Mouse (Mus musculus) embryonic facial prominence, embryonic 14.5 days (tissue): ENCODE measurements around the gene Uckl1. TPM values are rescaled to one million over a fixed set of nuclear protein-coding genes. Genes with fewer than 3 reads are reported as not detected.

Experiments used
- ATAC-seq: fragments of 200-750 bp; cut with Nextera tagmentation; 2 replicates; pipeline ENCODE4 v1.8.0; 2017; ENCODE audit warnings: low read depth, moderate number of reproducible peaks, moderate TSS enrichment
- DNase-seq: peaks from one replicate; pipeline ENCODE4 v3.0.0-alpha.2; 2015; ENCODE audit warnings: low spot score
- H3K27ac ChIP-seq: fragments of 300-500 bp; sonication (generic); replicated peaks from 2 replicates; pipeline ENCODE4 v1.5.1; 2014; ENCODE audit warnings: low read depth, mild to moderate bottlenecking, low read length, moderate library complexity
- H3K27me3 ChIP-seq: fragments of 300-500 bp; sonication (generic); replicated peaks from 2 replicates; pipeline ENCODE4 v1.6.1; 2014; ENCODE audit warnings: low read length; ENCODE audit not compliant: control insufficient read depth, insufficient read depth
- H3K36me3 ChIP-seq: fragments of 300-500 bp; sonication (generic); 2 replicates; pipeline ENCODE4 v1.6.1; 2014; ENCODE audit warnings: low read length, mixed read lengths; ENCODE audit not compliant: control insufficient read depth, insufficient read depth
- H3K4me1 ChIP-seq: fragments of 300-500 bp; sonication (generic); 2 replicates; pipeline ENCODE4 v1.6.1; 2014; ENCODE audit warnings: antibody characterized with exemption, low read length; ENCODE audit not compliant: control insufficient read depth, insufficient read depth
- H3K4me2 ChIP-seq: fragments of 300-500 bp; sonication (generic); 2 replicates; pipeline ENCODE4 v1.6.1; 2014; ENCODE audit warnings: low read depth, mild to moderate bottlenecking, low read length, moderate library complexity, mixed read lengths
- H3K4me3 ChIP-seq: fragments of 300-500 bp; sonication (generic); 2 replicates; pipeline ENCODE4 v1.5.1; 2014; ENCODE audit warnings: low read depth, mild to moderate bottlenecking, low read length
- H3K9ac ChIP-seq: fragments of 300-500 bp; sonication (generic); 2 replicates; pipeline ENCODE4 v1.6.1; 2014; ENCODE audit warnings: low read depth, mild to moderate bottlenecking, low read length, moderate library complexity, mixed read lengths
- H3K9me3 ChIP-seq: fragments of 300-500 bp; sonication (generic); 2 replicates; pipeline ENCODE4 v1.6.1; 2016; ENCODE audit warnings: low read length; ENCODE audit not compliant: control insufficient read depth
- WGBS: fragments of 180-500 bp; shearing (Covaris S2); extraction: QIAGEN DNeasy Blood & Tissue Kit; methylation state at CpG from one replicate; pipeline ENCODE4 v1.1.7; 2014; 5-methylcytosine and 5-hydroxymethylcytosine counted together
- polyA plus RNA-seq: library from polyadenylated mRNA; unstranded; fragments of >200 nt; fragmentation: Nextera tagmentation; extraction: Ambion mirVana; gene quantifications from 2 replicates; pipeline ENCODE4 v1.2.1, GENCODE M21; 2014

The Uckl1 gene
- polyA plus RNA-seq, 1 experiment from 2014 or later = 45.2 TPM

- H3K36me3 ChIP-seq = peaks cover 81% of the 10 kb centered on the region
- peak; percentile 11 for DNase-seq
- H3K4me1 ChIP-seq = no peaks in the 10 kb centered on the region
- no peaks in the 10 kb centered on the region for H3K27me3 ChIP-seq
- H3K4me3 ChIP-seq = no peak overlapping the region
- peak; percentile 53; the same call in 1 of the 2 replicates for ATAC-seq
- WGBS = 85% methylated on average over 5 of the region's 5 CpGs
- H3K9ac ChIP-seq = no peak overlapping the region
- no peaks in the 10 kb centered on the region for H3K9me3 ChIP-seq
- H3K27ac ChIP-seq = no peak overlapping the region
- no peak overlapping the region for H3K4me2 ChIP-seq
Observed at GRCm38 (mm10) chr2:181548682-181549081, 36.0 kb downstream of the Uckl1 start.

GRCm38 (mm10) chr2:181548227-181548626 lies 36.5 kb downstream of the Uckl1 start:
- H3K4me2 ChIP-seq = no peak overlapping the region
- H3K36me3 ChIP-seq = peaks cover 76% of the 10 kb centered on the region
- no peaks in the 10 kb centered on the region for H3K27me3 ChIP-seq
- no peak overlapping the region for H3K4me3 ChIP-seq
- 77% methylated on average over 1 of the region's 1 CpGs for WGBS
- DNase-seq (no peak), ATAC-seq (no peak)
- H3K9me3 ChIP-seq = no peaks in the 10 kb centered on the region
- no peaks in the 10 kb centered on the region for H3K4me1 ChIP-seq
- H3K27ac ChIP-seq = no peak overlapping the region
- no peak overlapping the region for H3K9ac ChIP-seq

- no peak overlapping the region for H3K27ac ChIP-seq
- peaks cover 60% of the 10 kb centered on the region for H3K36me3 ChIP-seq
- no peak for ATAC-seq
- H3K4me1 ChIP-seq = no peaks in the 10 kb centered on the region
- H3K4me3 ChIP-seq = no peak overlapping the region
- no peak overlapping the region for H3K4me2 ChIP-seq
- no peaks in the 10 kb centered on the region for H3K27me3 ChIP-seq
- WGBS = 98% methylated on average over 7 of the region's 7 CpGs
- H3K9ac ChIP-seq = no peak overlapping the region
- H3K9me3 ChIP-seq = no peaks in the 10 kb centered on the region
- no peak for DNase-seq
Observed at GRCm38 (mm10) chr2:181546142-181546541, 38.5 kb downstream of the Uckl1 start.

- H3K9me3 ChIP-seq = no peaks in the 10 kb centered on the region
- no peak for DNase-seq
- no peak overlapping the region for H3K4me2 ChIP-seq
Observed at GRCm38 (mm10) chr2:181541761-181542380, 42.8 kb downstream of the Uckl1 start.

GRCm38 (mm10) chr2:181537444-181538047 lies 47.1 kb downstream of the Uckl1 start:
- H3K4me3 ChIP-seq = no peak overlapping the region
- H3K4me1 ChIP-seq = no peaks in the 10 kb centered on the region
- WGBS = 93% methylated on average over 2 of the region's 2 CpGs
- ATAC-seq (peak; percentile 95), DNase-seq (peak; percentile 76)
- no peaks in the 10 kb centered on the region for H3K27me3 ChIP-seq
- no peaks in the 10 kb centered on the region for H3K9me3 ChIP-seq
- H3K4me2 ChIP-seq = no peak overlapping the region
- H3K9ac ChIP-seq = no peak overlapping the region
- peaks cover 22% of the 10 kb centered on the region; the same call in 1 of the 2 replicates for H3K36me3 ChIP-seq
- H3K27ac ChIP-seq = peak overlapping the region; percentile 35; the same call in 1 of the 2 replicates

More at GRCm38 (mm10) chr2:181541761-181542380, 42.8 kb downstream of the Uckl1 start:
- Histone ChIP-seq H3K27ac (no peak overlapping the region), H3K36me3 (peaks cover 26% of the 10 kb centered on the region), H3K4me1 (no peaks in the 10 kb centered on the region), H3K27me3 (no peaks in the 10 kb centered on the region), H3K9ac (no peak overlapping the region), H3K4me3 (no peak overlapping the region)
- WGBS = 92% methylated on average over 6 of the region's 6 CpGs
- ATAC-seq = no peak

- H3K36me3 ChIP-seq = peaks cover 22% of the 10 kb centered on the region; the same call in 1 of the 2 replicates
- H3K4me1 ChIP-seq = no peaks in the 10 kb centered on the region
- no peak overlapping the region for H3K4me2 ChIP-seq
- no peak overlapping the region for H3K9ac ChIP-seq
- ATAC-seq = no peak
- no peak overlapping the region for H3K27ac ChIP-seq
- 91% methylated on average over 2 of the region's 2 CpGs for WGBS
- no peak for DNase-seq
- no peaks in the 10 kb centered on the region for H3K27me3 ChIP-seq
- 0 out of 2 replicates have a peak, but pooled peaks cover 3% of the 10 kb centered on the region for H3K9me3 ChIP-seq
- no peak overlapping the region for H3K4me3 ChIP-seq
Observed at GRCm38 (mm10) chr2:181536410-181536809, 48.3 kb downstream of the Uckl1 start.

- Histone ChIP-seq H3K4me1 (no peaks in the 10 kb centered on the region), H3K27ac (no peak overlapping the region), H3K9ac (no peak overlapping the region), H3K27me3 (no peaks in the 10 kb centered on the region), H3K4me2 (no peak overlapping the region), H3K36me3 (peaks cover 42% of the 10 kb centered on the region), H3K4me3 (no peak overlapping the region), H3K9me3 (peaks cover 25% of the 10 kb centered on the region)
- no peak for ATAC-seq
- WGBS = 96% methylated on average over 3 of the region's 3 CpGs
- no peak for DNase-seq
Observed at GRCm38 (mm10) chr2:181532589-181532988, 52.1 kb downstream of the Uckl1 start.

- WGBS = 91% methylated on average over 1 of the region's 1 CpGs
- Histone ChIP-seq H3K4me1 (no peaks in the 10 kb centered on the region), H3K9ac (no peak overlapping the region), H3K27me3 (no peaks in the 10 kb centered on the region), H3K4me3 (no peak overlapping the region), H3K9me3 (peaks cover 25% of the 10 kb centered on the region), H3K36me3 (peaks cover 48% of the 10 kb centered on the region), H3K27ac (no peak overlapping the region), H3K4me2 (no peak overlapping the region)
- DNase-seq = no peak
- no peak for ATAC-seq
Observed at GRCm38 (mm10) chr2:181529076-181529475, 55.6 kb downstream of the Uckl1 start.

GRCm38 (mm10) chr2:181525526-181525925 lies 59.2 kb downstream of the Uckl1 start:
- no peak overlapping the region for H3K4me3 ChIP-seq
- H3K36me3 ChIP-seq = peaks cover 34% of the 10 kb centered on the region
- no peak overlapping the region for H3K4me2 ChIP-seq
- DNase-seq (peak; percentile 29), ATAC-seq (no peak)
- no peak overlapping the region for H3K27ac ChIP-seq
- H3K9me3 ChIP-seq = peaks cover 13% of the 10 kb centered on the region
- H3K9ac ChIP-seq = no peak overlapping the region
- no peaks in the 10 kb centered on the region for H3K27me3 ChIP-seq
- peaks cover 4% of the 10 kb centered on the region for H3K4me1 ChIP-seq
- WGBS = 86% methylated on average over 5 of the region's 5 CpGs
